Mouse (Mus musculus): ENCODE results near the gene Tmed11.
"Not testable (repeated sequence)": the region's sequence is repeated elsewhere in the genome, so short reads cannot be mapped to it uniquely, and the experiment has no call there.

- not testable (repeated sequence) for TF ChIP-seq CTCF (IDR thresholded peaks at IDR 0.05; ENCODE audit: control insufficient read depth, insufficient read depth, insufficient read length); MAX (IDR thresholded peaks at IDR 0.05); USF1 (IDR thresholded peaks at IDR 0.05; ENCODE audit: low read depth); CEBPB (IDR thresholded peaks at IDR 0.05; ENCODE audit: low read depth); MYOD1 (IDR thresholded peaks at IDR 0.05; ENCODE audit: control insufficient read depth, insufficient read length, low read depth); MYOG (IDR thresholded peaks at IDR 0.05; ENCODE audit: control insufficient read depth, extremely low read depth, insufficient read length)
These were observed at the start of gene Tmed11 for GRCm38 (mm10) chr5:108795263-108795662.
